8 mouse cellular contexts compared by ENCODE assay signal in the genomic region with DNA sequence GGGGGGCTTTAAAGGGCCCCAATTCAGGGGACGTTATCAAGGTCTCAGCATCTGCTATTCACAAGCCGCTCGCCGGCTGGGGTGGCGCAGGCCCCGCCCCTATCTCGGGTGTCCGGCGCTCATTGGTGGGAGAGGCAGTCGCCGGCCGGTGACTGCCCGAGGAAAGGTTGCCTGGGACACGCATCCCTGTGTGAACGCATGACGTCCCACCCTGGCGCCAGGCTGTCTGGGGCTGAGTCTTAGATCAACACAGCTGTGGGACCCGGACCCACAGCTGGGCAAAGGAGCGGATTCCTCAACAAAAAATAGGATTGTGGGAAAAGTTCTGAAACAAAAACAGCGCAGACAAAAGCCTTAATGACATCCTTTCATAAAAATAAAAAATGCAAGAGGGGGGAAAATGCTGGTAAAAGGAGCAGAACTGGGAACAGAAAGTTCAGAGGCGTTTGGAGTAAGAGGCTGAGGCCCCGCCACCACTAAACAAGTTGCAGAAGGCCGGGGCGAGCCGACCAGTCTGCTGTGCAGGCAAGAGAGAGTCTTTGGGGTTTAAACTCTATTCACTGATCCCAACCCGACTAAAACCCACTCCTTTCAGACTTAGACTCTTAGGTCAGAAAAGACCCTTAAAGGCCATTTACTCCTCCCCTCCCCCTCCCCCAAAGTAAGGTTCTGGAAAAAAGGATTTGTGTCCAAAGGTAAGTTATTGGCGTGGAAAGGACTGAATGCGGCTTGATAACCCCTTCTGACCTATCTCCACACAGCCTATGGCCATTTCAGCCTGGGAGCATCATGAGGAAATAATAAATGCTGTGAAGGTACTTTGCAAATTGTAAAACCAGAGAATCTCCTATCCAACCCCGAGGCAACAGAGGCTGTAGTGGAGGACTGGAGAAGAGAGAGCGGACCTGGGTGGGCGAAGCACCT. TPM values are rescaled to one million over a fixed set of nuclear protein-coding genes. Genes with fewer than 3 reads are reported as not detected.
DNase-seq lines count a peak whose midpoint lies in the region; ATAC-seq lines count a peak whose summit lies in the region.

No protein-coding gene starts in this region.

- H3K4me2 ChIP-seq in hindbrain, embryonic 16.5 days (ENCODE audit: low read length) = peak overlapping the region; percentile 70

- intact Hi-C loops in left cerebral cortex, postnatal 10 days (cut with DNase I) = no loop called here

- peak overlapping the region; percentile 66 for H3K27ac ChIP-seq in hindbrain, embryonic 16.5 days (ENCODE audit: low read depth, low read length)

- H3K9me3 ChIP-seq in hindbrain, embryonic 16.5 days (ENCODE audit: control insufficient read depth, low read length) = no peaks in the 10 kb centered on the region

- H3K4me1 ChIP-seq in hindbrain, embryonic 16.5 days (ENCODE audit: control insufficient read depth, insufficient read depth, low read depth, low read length) = peaks cover 42% of the 10 kb centered on the region

- peak; percentile 86 for ATAC-seq in hindbrain, embryonic 16.5 days
- ATAC-seq in megakaryocyte progenitor cell, adult 5-6 weeks (replicated peaks; ENCODE audit: poor library complexity) = peak; percentile 68
- ATAC-seq in inflammation-experienced regulatory T-cells, adult 6 months = no peak

- peaks cover 2% of the 10 kb centered on the region for H3K27me3 ChIP-seq in hindbrain, embryonic 16.5 days (replicated peaks; ENCODE audit: control insufficient read depth, insufficient read depth, low read length)

- H3K9ac ChIP-seq in hindbrain, embryonic 16.5 days (ENCODE audit: low read depth, low read length) = peak overlapping the region; percentile 39; the same call in 1 of the 2 replicates

- DNase-seq in R1 (ENCODE audit: low read depth, low spot score) = peak; percentile 93
- DNase-seq in cerebellum, postnatal 36 days = peak; percentile 58 to 70
- DNase-seq in gastrocnemius, adult 18-20 months (ENCODE audit: low spot score) = peak; percentile 91
- peak; percentile 73 to 98 for DNase-seq in left cerebral cortex, postnatal 10 days (ENCODE audit: extremely low spot score in 1 of 2, low spot score in 2 of 2)
- DNase-seq in right cerebral cortex, postnatal 36 days (ENCODE audit: low spot score in 2 of 2) = peak; percentile 71 to 73

- WGBS in hindbrain, embryonic 16.5 days = 6% methylated on average over 31 of the region's 31 CpGs

- H3K4me3 ChIP-seq in hindbrain, embryonic 16.5 days (ENCODE audit: low read length) = peak overlapping the region; percentile 38

- H3K36me3 ChIP-seq in hindbrain, embryonic 16.5 days (ENCODE audit: control insufficient read depth, insufficient read depth, low read length) = no peaks in the 10 kb centered on the region

RNA-seq across cellular contexts. Expression of gene Id3, which starts 2.7 kb away (rescaled TPM):
- total RNA-seq in gastrocnemius, adult 18-20 months (2021) = 10 to 100 TPM; 13.7 to 24.1 TPM
- 214 and 226 TPM in 2 replicates for polyA plus RNA-seq in hindbrain, embryonic 16.5 days (2015; fragmentation: Nextera tagmentation; extraction: Ambion mirVana)
- total RNA-seq in left cerebral cortex, postnatal 10 days (2021) = 10 to 100 TPM; 37.3 to 54.8 TPM
- 0.44 and 1.4 TPM in 2 replicates for total RNA-seq in megakaryocyte progenitor cell, adult 5-6 weeks (2015)
- total RNA-seq in megakaryocyte progenitor cell, adult 5-6 weeks (2017) = 1.0 and 2.4 TPM in 2 replicates
- 100 to 1,000 TPM; 125 to 343 (median 290) TPM for polyA plus RNA-seq in inflammation-experienced regulatory T-cells, adult 6 months (2017; shearing (Covaris generic))

RNA-seq across cellular contexts. Expression of gene E2f2, which starts 31.6 kb away (rescaled TPM):
- under 1 TPM; 0.73 to 0.76 TPM for total RNA-seq in gastrocnemius, adult 18-20 months (2021)
- 3.4 TPM in 2 replicates for polyA plus RNA-seq in hindbrain, embryonic 16.5 days (2015; fragmentation: Nextera tagmentation; extraction: Ambion mirVana)
- 1 to 10 TPM in 1 of 2 experiments, under 1 TPM in 1; 0.97 to 1.9 TPM for total RNA-seq in left cerebral cortex, postnatal 10 days (2021)
- 5.6 and 7.5 TPM in 2 replicates for total RNA-seq in megakaryocyte progenitor cell, adult 5-6 weeks (2015)
- 5.9 and 6.1 TPM in 2 replicates for total RNA-seq in megakaryocyte progenitor cell, adult 5-6 weeks (2017)
- polyA plus RNA-seq in inflammation-experienced regulatory T-cells, adult 6 months (2017; shearing (Covaris generic)) = 10 to 100 TPM; 15.0 to 44.4 (median 16.8) TPM

Comparison
In these comparisons a context has a peak if more than half of its experiments do, and no peak if none do; other contexts are left out.
1. RNA of gene Id3, which starts 2.7 kb away (total RNA-seq): 37.3 to 54.8 TPM in left cerebral cortex, postnatal 10 days and 13.7 to 24.1 TPM in gastrocnemius, adult 18-20 months; 0.44 to 2.4 TPM in megakaryocyte progenitor cell, adult 5-6 weeks; every median in the first group is over 4 times any median in the second.
2. Peak in every context shown above with its lines, with median percentiles within 50 percentile points of each other: DNase-seq.